In genomic region chr6:90288265-90288664, GRCm38 (mm10) we compare ENCODE assay signal across 12 mouse cellular contexts. TPM values are rescaled to one million over a fixed set of nuclear protein-coding genes. Genes with fewer than 3 reads are reported as not detected.
DNase-seq lines count a peak whose midpoint lies in the region; TF ChIP-seq lines count a peak whose summit lies in the region.
"Had no signal": no experiment of that assay in that cellular context is flagged by ENCODE, and none has a peak within 500 bp of the region (broad histone marks: within the 10 kb centered on the region; RNA-seq: fewer than 3 reads in every experiment).

No protein-coding gene starts in this region.

- no peaks in the 10 kb centered on the region for H3K4me1 ChIP-seq in CH12.LX (ENCODE audit: control insufficient read depth in 1 of 2, insufficient read depth in 2 of 2)

- H3K27me3 ChIP-seq in CH12.LX (replicated peaks) = peaks cover 8% of the 10 kb centered on the region

- peak; percentile 21 to 67; a peak in 2 of 4 replicates for TF ChIP-seq CTCF in CH12.LX (conservative IDR thresholded peaks at IDR 0.05 in 1 of 2, IDR thresholded peaks at IDR 0.05 in 1 of 2; ENCODE audit: low read depth in 2 of 2, low read length in 2 of 2)

- TF ChIP-seq RAD21 in CH12.LX (IDR thresholded peaks at IDR 0.05; ENCODE audit: low read depth, low read length) = peak; percentile 38

- in situ Hi-C loops in CH12.LX (cut with MboI; ENCODE audit: low pct_ligation_motif_present, low pct_unique_long_range_greater_than_20kb, low sequenced_read_pairs) = no loop called here

- no peak for TF ChIP-seq POLR2A in CH12.LX (IDR thresholded peaks at IDR 0.05; ENCODE audit: low read depth, low read length)

- H3K4me2 ChIP-seq in CH12.LX (ENCODE audit: insufficient read depth, low read depth, poor library complexity, severe bottlenecking) = no peak overlapping the region

- dilution Hi-C loops in CH12.LX (cut with MboI; ENCODE audit: extremely low pct_ligation_motif_present, extremely low pct_unique_long_range_greater_than_20kb, low sequenced_read_pairs) = no loop called here

- H3K79me2 ChIP-seq in CH12.LX (replicated peaks; ENCODE audit: control insufficient read depth, extremely low read depth, insufficient read depth, poor library complexity, severe bottlenecking) = no peaks in the 10 kb centered on the region

- no peak overlapping the region for H3K4me3 ChIP-seq in CH12.LX (replicated peaks in 1 of 3; ENCODE audit: low read depth in 2 of 3, low read length in 2 of 3, poor library complexity in 1 of 3)
- H3K4me3 ChIP-seq: myocyte had no signal

- H3K36me3 ChIP-seq in CH12.LX (replicated peaks in 1 of 2; ENCODE audit: control insufficient read depth in 1 of 2, insufficient read depth in 1 of 2, low read length in 1 of 2) = no peaks in the 10 kb centered on the region

- no peak overlapping the region for H3K27ac ChIP-seq in CH12.LX (ENCODE audit: insufficient read depth, low read depth)

- no peak overlapping the region for H3K9ac ChIP-seq in CH12.LX (ENCODE audit: insufficient read depth, low read depth)

- TF ChIP-seq EP300 in CH12.LX (IDR thresholded peaks at IDR 0.05; ENCODE audit: low read length) = no peak

- intact Hi-C loops in left cerebral cortex, postnatal 36 days (cut with DNase I) = no loop called here

- peak; percentile 28 to 31 for DNase-seq in cerebellum, postnatal 10 days
- DNase-seq in cerebellum, adult 11 months = no peak
- DNase-seq in left cerebral cortex, adult 18-20 months (ENCODE audit: low spot score in 2 of 2) = peak; percentile 21 to 28
- no peak for DNase-seq in left cerebral cortex, postnatal 36 days (ENCODE audit: low spot score in 2 of 2)
- peak; percentile 27 for DNase-seq in CH12.LX (ENCODE audit: extremely low read depth)
- DNase-seq in kidney, postnatal 10 days = peak; percentile 31
- DNase-seq in thymus, postnatal 4 days = no peak
- DNase-seq in thymus, postnatal 25 days = no peak
- DNase-seq: cerebellum, adult 9-10 months had no signal

- no peaks in the 10 kb centered on the region for H3K9me3 ChIP-seq in CH12.LX (replicated peaks; ENCODE audit: low read length)

TF ChIP-seq in CH12.LX, 34 proteins besides CTCF, POLR2A, EP300 and RAD21:
- peak; percentile 51 for TF ChIP-seq SMC3 (IDR thresholded peaks at IDR 0.05; ENCODE audit: low read depth, low read length)
- TF ChIP-seq NRF1 (IDR thresholded peaks at IDR 0.05; ENCODE audit: low read depth, low read length) = no peak

RNA-seq across cellular contexts. Expression of gene BC048671, which starts 12.8 kb away (rescaled TPM):
- total RNA-seq in left cerebral cortex, adult 18-20 months (2021) = not detected
- total RNA-seq in left cerebral cortex, postnatal 36 days (2021) = not detected
- total RNA-seq in CH12.LX (2012; rRNA removed) = not detected in 2 replicates
- not detected in 2 replicates for total RNA-seq in CH12.LX (2014; rRNA removed)
- polyA plus RNA-seq in CH12.LX (2012; ENCODE audit: insufficient read length, low read depth) = not detected in 2 replicates
- total RNA-seq: heart, adult 18-20 months had no signal
- polyA plus RNA-seq: myocyte; stomach, embryonic 14.5 days had no signal

RNA-seq across cellular contexts. Expression of gene Chst13, which starts 36.7 kb away (rescaled TPM):
- total RNA-seq in left cerebral cortex, adult 18-20 months (2021) = not detected
- not detected for total RNA-seq in left cerebral cortex, postnatal 36 days (2021)
- 0.08 and 0.13 TPM in 2 replicates for total RNA-seq in CH12.LX (2012; rRNA removed)
- total RNA-seq in CH12.LX (2014; rRNA removed) = not detected in 2 replicates
- polyA plus RNA-seq in CH12.LX (2012; ENCODE audit: insufficient read length, low read depth) = not detected in 2 replicates
- total RNA-seq: heart, adult 18-20 months had no signal

RNA-seq across cellular contexts. Expression of gene Vmn1r54, which starts 42.2 kb away (rescaled TPM):
- total RNA-seq in left cerebral cortex, adult 18-20 months (2021) = not detected
- total RNA-seq in left cerebral cortex, postnatal 36 days (2021) = not detected
- not detected in 2 replicates for total RNA-seq in CH12.LX (2012; rRNA removed)
- not detected in 2 replicates for total RNA-seq in CH12.LX (2014; rRNA removed)
- not detected in 2 replicates for polyA plus RNA-seq in CH12.LX (2012; ENCODE audit: insufficient read length, low read depth)
- total RNA-seq: heart, adult 18-20 months had no signal
- polyA plus RNA-seq: myocyte; stomach, embryonic 14.5 days had no signal

RNA-seq across cellular contexts. Expression of gene Uroc1, which starts 44.8 kb away (rescaled TPM):
- total RNA-seq in left cerebral cortex, adult 18-20 months (2021) = not detected
- total RNA-seq in left cerebral cortex, postnatal 36 days (2021) = not detected
- total RNA-seq in CH12.LX (2012; rRNA removed) (not detected in 2 replicates), CH12.LX (2014; rRNA removed) (not detected in 2 replicates)
- not detected in 2 replicates for polyA plus RNA-seq in CH12.LX (2012; ENCODE audit: insufficient read length, low read depth)
- total RNA-seq: heart, adult 18-20 months had no signal
- polyA plus RNA-seq: myocyte; stomach, embryonic 14.5 days had no signal

Comparison
In these comparisons a context has a peak if more than half of its experiments do, and no peak if none do; other contexts are left out.
1. DNase-seq: peak in cerebellum, postnatal 10 days (2 of 2), left cerebral cortex, adult 18-20 months (2 of 2), CH12.LX (single experiment) and kidney, postnatal 10 days (single experiment); none in cerebellum, adult 11 months (single experiment), left cerebral cortex, postnatal 36 days (0 of 2), thymus, postnatal 4 days (single experiment) and thymus, postnatal 25 days (single experiment).